Mouse (Mus musculus) lung, postnatal 0 days (tissue): ENCODE results near the gene Scgb1c1.
A peak's percentile ranks its signal among the peaks of the same experiment; 100 is the strongest.

Experiments used
- CTCF ChIP-seq: IDR thresholded peaks from 2 replicates; pipeline ENCODE4 v1.5.1; 2016; ENCODE audit warnings: antibody characterized with exemption, mild to moderate bottlenecking
- EP300 ChIP-seq: IDR thresholded peaks from 2 replicates; pipeline ENCODE4 v1.6.1; 2016; ENCODE audit warnings: antibody characterized with exemption, mild to moderate bottlenecking, control low read depth

DNA sequence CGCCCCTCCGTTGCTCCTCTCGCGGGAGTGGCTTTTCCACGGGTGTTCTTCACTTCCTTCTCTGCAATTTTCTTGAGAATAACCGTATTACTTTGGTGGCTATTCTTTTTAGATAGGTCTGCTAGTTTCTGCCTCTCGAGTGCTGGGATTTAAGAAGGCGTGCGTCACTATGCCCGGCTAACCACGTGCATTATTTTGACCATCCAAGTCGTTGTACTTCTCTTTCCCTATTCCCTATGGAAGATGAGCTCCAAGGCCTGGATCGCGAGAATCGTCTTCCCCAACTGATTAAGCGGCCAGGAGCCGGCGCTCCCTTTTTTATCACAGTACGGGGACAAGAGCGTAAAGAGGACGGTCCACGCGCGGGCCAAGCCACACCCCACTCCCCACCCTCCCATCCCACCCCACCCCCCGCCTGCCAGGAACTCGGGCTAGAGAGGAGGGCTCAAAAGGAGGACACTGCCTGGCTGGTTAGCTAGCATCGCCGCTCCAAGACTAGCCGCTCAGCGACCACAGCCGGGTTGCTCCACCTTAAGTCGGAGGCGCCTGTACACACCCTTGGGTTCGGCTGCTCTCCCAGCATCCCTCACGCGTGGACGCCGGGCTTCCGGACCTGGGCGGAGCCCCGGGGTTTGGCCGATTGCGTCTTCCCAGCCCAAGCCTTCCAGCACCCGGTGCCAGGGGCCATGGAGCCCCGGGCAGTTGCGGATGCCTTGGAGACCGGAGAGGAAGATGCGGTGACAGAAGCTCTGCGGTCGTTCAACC lies 11.6 kb downstream of the Scgb1c1 start, which contains the start of gene Ric8a:
- TF ChIP-seq EP300 (peak; percentile 59), CTCF (no peak)
